Mouse (Mus musculus) frontal cortex, postnatal 10 days (tissue): Measurements from ENCODE around the gene Stxbp4.

Experiments
- DNase-seq, 2 experiments: peaks; one replicate each; pipeline ENCODE4 v3.0.0; 2022; ENCODE audit warnings: low spot score in 2 of 2, mixed read lengths in 1 of 2

The Stxbp4 gene

GRCm38 (mm10) chr11:90464046-90464595 lies 173.8 kb downstream of the Stxbp4 start:
- no peak for DNase-seq

GRCm38 (mm10) chr11:90460458-90460857 lies 177.4 kb downstream of the Stxbp4 start:
- no peak for DNase-seq

- DNase-seq: no peak
Measured at GRCm38 (mm10) chr11:90452134-90452533, 185.8 kb downstream of the Stxbp4 start.

DNA sequence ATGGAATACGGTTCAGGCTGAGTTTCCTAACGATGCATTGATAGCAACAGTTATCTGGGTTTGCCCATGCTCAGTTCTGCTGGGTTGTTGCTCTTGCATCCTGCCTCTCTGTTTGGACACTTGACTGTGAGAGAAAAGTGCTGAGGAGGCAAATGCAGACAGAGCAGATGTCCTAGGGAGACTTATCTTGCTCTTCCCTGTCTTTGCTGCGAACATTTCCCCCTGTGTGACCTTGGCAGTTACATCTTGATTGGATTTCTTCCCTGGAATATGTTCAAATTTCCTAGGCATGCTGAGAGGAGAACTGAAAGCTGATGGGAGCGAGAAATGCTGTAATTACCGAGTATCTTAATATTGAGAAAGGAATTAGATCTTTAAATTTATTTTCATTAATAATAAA lies 186.4 kb downstream of the Stxbp4 start:
- DNase-seq: no peak

DNA sequence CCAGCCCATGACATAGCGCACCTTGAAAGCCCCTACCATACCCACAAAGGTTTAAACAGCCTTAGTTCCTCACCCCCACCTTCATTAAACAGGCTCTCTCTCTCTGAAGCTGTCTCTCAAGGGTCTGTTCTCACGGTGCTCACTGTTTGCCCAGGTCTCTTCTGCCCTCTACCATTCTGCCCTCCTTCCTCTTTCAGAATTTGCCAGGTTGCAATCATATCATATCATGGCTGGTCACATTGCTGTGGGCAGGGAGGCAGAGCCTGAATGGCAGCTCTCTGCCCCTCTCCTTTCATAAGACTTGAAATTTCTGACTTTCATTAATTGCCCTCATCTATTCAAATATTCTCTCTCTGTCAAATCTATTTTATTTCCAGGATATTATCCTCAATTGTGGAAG lies 195.4 kb downstream of the Stxbp4 start:
- DNase-seq: no peak

DNA sequence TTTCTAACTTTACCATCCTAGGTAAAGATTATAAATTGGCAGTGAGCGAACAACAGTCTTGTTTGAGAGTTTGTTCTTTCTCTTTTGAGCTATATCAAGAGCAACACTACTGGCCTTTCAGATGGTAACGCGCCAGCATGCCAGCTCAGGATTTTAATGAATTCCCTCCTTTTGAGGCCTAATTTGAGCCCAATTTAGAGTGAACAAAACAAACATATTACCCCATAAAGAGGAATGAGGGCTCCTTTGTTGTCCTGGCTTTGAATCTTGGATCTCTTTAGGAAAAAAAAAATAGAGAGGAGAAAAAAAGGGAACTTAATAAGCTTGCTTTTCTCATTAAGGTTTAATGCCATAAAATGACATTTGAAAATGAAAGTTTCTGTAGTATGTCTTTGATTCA lies 197.0 kb downstream of the Stxbp4 start:
- no peak for DNase-seq

GRCm38 (mm10) chr11:90438768-90439167 lies 199.1 kb downstream of the Stxbp4 start:
- DNase-seq: no peak
